In genomic region chr3:98160330-98160729, GRCm38 (mm10) we compare ENCODE assay signal across 24 mouse cellular contexts. TPM values are rescaled to one million over a fixed set of nuclear protein-coding genes. Genes with fewer than 3 reads are reported as not detected.
DNase-seq lines count a peak whose midpoint lies in the region; ATAC-seq and TF ChIP-seq lines count a peak whose summit lies in the region.
"Had no signal": no experiment of that assay in that cellular context is flagged by ENCODE, and none has a peak within 500 bp of the region (broad histone marks: within the 10 kb centered on the region; RNA-seq: fewer than 3 reads in every experiment).

Gene Adam30 (plus strand): TSS chr3:98160630.

- no peaks in the 10 kb centered on the region for H3K4me1 ChIP-seq in ES-Bruce4 (ENCODE audit: control insufficient read depth, insufficient read depth, low read length)
- H3K4me1 ChIP-seq in MEL (ENCODE audit: control insufficient read depth in 1 of 2, insufficient read depth in 2 of 2, low read length in 2 of 2): peaks cover 16 to 26% of the 10 kb centered on the region in 2 experiments
- H3K4me1 ChIP-seq in forebrain, embryonic 11.5 days (replicated peaks; ENCODE audit: control insufficient read depth, insufficient read depth, low read length): no peaks in the 10 kb centered on the region
- H3K4me1 ChIP-seq: embryonic facial prominence, embryonic 10.5 days; forebrain, embryonic 12.5 days had no signal

- no peak for DNase-seq in MEL (ENCODE audit: low read depth, low spot score)
- peak; percentile 38 for DNase-seq in WW6 (ENCODE audit: low read depth, low spot score)
- no peak for DNase-seq in layer of hippocampus, adult 9-11 months
- DNase-seq in ovary, postnatal 10 days (ENCODE audit: low spot score): no peak
- no peak for DNase-seq in forebrain, embryonic 11.5 days (ENCODE audit: low spot score)
- DNase-seq: adrenal gland, adult 2 months; adrenal gland, postnatal 10 days; adrenal gland, postnatal 25 days; cerebellum, adult 11-12 months; cerebellum, adult 2 months; cerebellum, adult 9-10 months; cerebellum, postnatal 10 days; cerebellum, postnatal 25 days had no signal

- TF ChIP-seq CTCF in ES-Bruce4 (IDR thresholded peaks at IDR 0.05; ENCODE audit: low read depth, low read length): no peak
- no peak for TF ChIP-seq CTCF in MEL (IDR thresholded peaks at IDR 0.05 in 2 of 3, conservative IDR thresholded peaks at IDR 0.05 in 1 of 3; ENCODE audit: control insufficient read depth in 1 of 3, insufficient read depth in 1 of 3, low read depth in 2 of 3, low read length in 3 of 3, poor library complexity in 1 of 3, severe bottlenecking in 1 of 3)

- TF ChIP-seq RAD21 in MEL (IDR thresholded peaks at IDR 0.05; ENCODE audit: low read depth, low read length): no peak

- no peaks in the 10 kb centered on the region for H3K27me3 ChIP-seq in ES-Bruce4 (ENCODE audit: control insufficient read depth, insufficient read depth, low read length, poor library complexity, severe bottlenecking)
- H3K27me3 ChIP-seq in MEL (ENCODE audit: control insufficient read depth in 1 of 2, insufficient read depth in 2 of 2, low read length in 2 of 2): peaks cover 0 to 1% of the 10 kb centered on the region in 2 experiments; a peak in 2 of 4 replicates
- H3K27me3 ChIP-seq in forebrain, embryonic 11.5 days (ENCODE audit: control insufficient read depth, insufficient read depth, low read length): no peaks in the 10 kb centered on the region
- H3K27me3 ChIP-seq: embryonic facial prominence, embryonic 12.5 days; forebrain, embryonic 12.5 days had no signal

- TF ChIP-seq EP300 in ES-Bruce4 (IDR thresholded peaks at IDR 0.05; ENCODE audit: insufficient read depth, low read depth, low read length): no peak
- no peak for TF ChIP-seq EP300 in MEL (IDR thresholded peaks at IDR 0.05; ENCODE audit: low read depth in 1 of 2, low read length in 2 of 2)

- H3K36me3 ChIP-seq in ES-Bruce4 (ENCODE audit: control insufficient read depth, insufficient read depth, low read length, poor library complexity, severe bottlenecking) (no peaks in the 10 kb centered on the region), MEL (ENCODE audit: control insufficient read depth in 1 of 2, insufficient read depth in 2 of 2, low read length in 2 of 2) (peaks cover 0 to 27% of the 10 kb centered on the region in 2 experiments; a peak in 2 of 4 replicates)
- H3K36me3 ChIP-seq in forebrain, embryonic 11.5 days (ENCODE audit: control insufficient read depth, insufficient read depth, low read length): no peaks in the 10 kb centered on the region
- H3K36me3 ChIP-seq: embryonic facial prominence, embryonic 10.5 days; embryonic facial prominence, embryonic 12.5 days; forebrain, embryonic 12.5 days; G1E had no signal

- 86% methylated on average over 17 of the region's 17 CpGs for WGBS in forebrain, embryonic 11.5 days

- H3K9me3 ChIP-seq in ES-Bruce4 (replicated peaks; ENCODE audit: control insufficient read depth, insufficient read depth, low read length, poor library complexity, severe bottlenecking): no peaks in the 10 kb centered on the region
- no peaks in the 10 kb centered on the region for H3K9me3 ChIP-seq in MEL (replicated peaks; ENCODE audit: insufficient read depth, low read length)
- H3K9me3 ChIP-seq in forebrain, embryonic 11.5 days (ENCODE audit: control insufficient read depth, low read length): no peaks in the 10 kb centered on the region
- H3K9me3 ChIP-seq: embryonic facial prominence, embryonic 10.5 days; embryonic facial prominence, embryonic 12.5 days; forebrain, embryonic 12.5 days had no signal

- no peak within 1 kb of the TSS for H3K27ac ChIP-seq in ES-Bruce4 (ENCODE audit: insufficient read depth, low read length)
- H3K27ac ChIP-seq in MEL (ENCODE audit: control insufficient read depth, low read depth, low read length): 0 out of 2 replicates have a peak within 1 kb of the TSS, but pooled peaks have one; percentile 10
- no peak within 1 kb of the TSS for H3K27ac ChIP-seq in forebrain, embryonic 11.5 days (ENCODE audit: low read depth, low read length)
- H3K27ac ChIP-seq: embryonic facial prominence, embryonic 10.5 days; embryonic facial prominence, embryonic 12.5 days; forebrain, embryonic 12.5 days had no signal

- no peak for ATAC-seq in forebrain, embryonic 11.5 days (replicated peaks; ENCODE audit: low FRiP score)
- ATAC-seq: forebrain, embryonic 14.5 days; forebrain, embryonic 16.5 days had no signal

- peak within 1 kb of the TSS; percentile 2; the same call in 1 of the 2 replicates for H3K4me3 ChIP-seq in ES-Bruce4 (ENCODE audit: low read depth, low read length)
- no peak within 1 kb of the TSS for H3K4me3 ChIP-seq in MEL (ENCODE audit: control insufficient read depth in 1 of 2, insufficient read depth in 1 of 2, low read depth in 2 of 2, low read length in 2 of 2)
- no peak within 1 kb of the TSS for H3K4me3 ChIP-seq in forebrain, embryonic 11.5 days (ENCODE audit: low read depth, low read length)
- H3K4me3 ChIP-seq: embryonic facial prominence, embryonic 10.5 days; embryonic facial prominence, embryonic 12.5 days; forebrain, embryonic 12.5 days had no signal

- no peaks in the 10 kb centered on the region for H3K79me2 ChIP-seq in MEL (ENCODE audit: control insufficient read depth, insufficient read depth, low read length, poor library complexity)

- TF ChIP-seq POLR2A in ES-Bruce4 (IDR thresholded peaks at IDR 0.05; ENCODE audit: insufficient read depth, low read length) (no peak), MEL (IDR thresholded peaks at IDR 0.05; ENCODE audit: control insufficient read depth in 1 of 2, insufficient read depth in 1 of 2, low read depth in 1 of 2, low read length in 2 of 2, poor library complexity in 1 of 2) (no peak)

- no peak within 1 kb of the TSS for H3K4me2 ChIP-seq in forebrain, embryonic 11.5 days (ENCODE audit: low read depth, low read length, severe bottlenecking)
- H3K4me2 ChIP-seq: embryonic facial prominence, embryonic 12.5 days; forebrain, embryonic 12.5 days had no signal

- peak within 1 kb of the TSS; percentile 11; the same call in 1 of the 2 replicates for H3K9ac ChIP-seq in ES-Bruce4 (ENCODE audit: low read depth, poor library complexity, severe bottlenecking)
- peak within 1 kb of the TSS; percentile 4; the same call in 1 of the 2 replicates for H3K9ac ChIP-seq in MEL (ENCODE audit: control insufficient read depth, low read depth, low read length, poor library complexity, severe bottlenecking)
- H3K9ac ChIP-seq in forebrain, embryonic 11.5 days (ENCODE audit: low read length): no peak within 1 kb of the TSS
- H3K9ac ChIP-seq: embryonic facial prominence, embryonic 12.5 days; forebrain, embryonic 12.5 days had no signal

TF ChIP-seq in MEL, 35 proteins besides CTCF, POLR2A, EP300 and RAD21:
- TF ChIP-seq ZNF384 (IDR thresholded peaks at IDR 0.05; ENCODE audit: low read depth, low read length) (no peak), GABPA (IDR thresholded peaks at IDR 0.05; ENCODE audit: low read depth, low read length) (no peak), POLR2AphosphoS2 (IDR thresholded peaks at IDR 0.05; ENCODE audit: low read length) (no peak), MAZ (IDR thresholded peaks at IDR 0.05; ENCODE audit: low read depth, low read length) (no peak), E2F4 (IDR thresholded peaks at IDR 0.05; ENCODE audit: borderline replicate concordance, low read depth, low read length) (no peak), USF2 (IDR thresholded peaks at IDR 0.05; ENCODE audit: borderline replicate concordance in 1 of 2, insufficient read depth in 1 of 2, low read depth in 1 of 2, low read length in 2 of 2) (no peak), USF1 (IDR thresholded peaks at IDR 0.05; ENCODE audit: low read depth, low read length) (no peak), ETS1 (IDR thresholded peaks at IDR 0.05; ENCODE audit: low read depth, low read length) (no peak), MAX (IDR thresholded peaks at IDR 0.05; ENCODE audit: low read length) (no peak), MYC (IDR thresholded peaks at IDR 0.05; ENCODE audit: low read depth, low read length) (no peak)

RNA-seq across cellular contexts. Expression of gene Adam30, which starts in this region (rescaled TPM):
- polyA plus RNA-seq in ES-Bruce4 (2011; ENCODE audit: insufficient read depth, insufficient read length, low read depth, missing spikeins): not detected in 2 replicates
- not detected in 2 replicates for total RNA-seq in MEL (2012; rRNA removed)
- not detected for polyA plus RNA-seq in MEL (2012; ENCODE audit: insufficient read depth in 1 of 2, insufficient read length in 2 of 2, low read depth in 1 of 2, low replicate concordance in 2 of 2, missing spikeins in 1 of 2)
- not detected in 2 replicates for polyA plus RNA-seq in forebrain, embryonic 11.5 days (2014; fragmentation: Nextera tagmentation; extraction: Ambion mirVana)
- total RNA-seq: adrenal gland, adult 2 months; adrenal gland, postnatal 10 days; adrenal gland, postnatal 25 days had no signal
- polyA plus RNA-seq: adrenal gland, adult 2 months; C2C12; cerebellum, adult 2 months; cortical plate, adult 2 months; embryonic facial prominence, embryonic 10.5 days; embryonic facial prominence, embryonic 12.5 days; embryonic facial prominence, embryonic 14.5 days; forebrain, embryonic 12.5 days; forebrain, embryonic 14.5 days; forebrain, embryonic 16.5 days; frontal cortex, adult 2 months; G1E had no signal
